Mouse (Mus musculus): ENCODE measurements around the gene Fmo3. TPM values are rescaled to one million over a fixed set of nuclear protein-coding genes. Genes with fewer than 3 reads are reported as not detected.

The Fmo3 gene
- polyA plus RNA-seq, 1 experiment from 2014 or later = not detected

DNA sequence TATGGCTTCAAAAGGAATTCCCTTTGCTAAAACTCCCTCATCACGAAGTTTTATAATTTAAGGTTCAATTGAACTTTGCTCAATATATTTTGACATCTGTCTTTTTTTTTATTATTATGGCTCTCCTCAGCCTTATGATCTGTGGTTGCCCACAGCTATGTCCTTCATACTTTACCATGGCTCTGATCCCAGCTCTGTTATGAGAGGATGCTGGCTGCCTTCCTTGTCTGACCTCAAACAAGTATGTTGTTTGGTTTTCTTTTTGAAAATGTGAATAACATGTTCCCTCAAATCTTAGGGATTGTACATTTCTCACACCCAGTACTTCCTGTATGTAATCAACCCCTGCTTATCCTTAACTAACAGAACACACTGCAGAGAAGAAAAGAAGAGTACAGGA lies 26.9 kb downstream of the Fmo3 start:
- Histone ChIP-seq H3K27me3 (ENCODE audit: control insufficient read depth, insufficient read depth, low read depth, low read length) (no peaks in the 10 kb centered on the region), H3K27ac (ENCODE audit: low read length) (no peak overlapping the region), H3K36me3 (ENCODE audit: control insufficient read depth, insufficient read depth, low read length) (no peaks in the 10 kb centered on the region), H3K9ac (ENCODE audit: low read length) (no peak overlapping the region), H3K4me1 (replicated peaks; ENCODE audit: control insufficient read depth, insufficient read depth, low read length) (no peaks in the 10 kb centered on the region), H3K4me2 (ENCODE audit: low read depth, low read length) (no peak overlapping the region), H3K4me3 (ENCODE audit: low read length) (no peak overlapping the region), H3K9me3 (ENCODE audit: control insufficient read depth, low read length) (no peaks in the 10 kb centered on the region)
- no peak for ATAC-seq (ENCODE audit: low read depth)
- WGBS = 73% methylated on average over 1 of the region's 1 CpGs

DNA sequence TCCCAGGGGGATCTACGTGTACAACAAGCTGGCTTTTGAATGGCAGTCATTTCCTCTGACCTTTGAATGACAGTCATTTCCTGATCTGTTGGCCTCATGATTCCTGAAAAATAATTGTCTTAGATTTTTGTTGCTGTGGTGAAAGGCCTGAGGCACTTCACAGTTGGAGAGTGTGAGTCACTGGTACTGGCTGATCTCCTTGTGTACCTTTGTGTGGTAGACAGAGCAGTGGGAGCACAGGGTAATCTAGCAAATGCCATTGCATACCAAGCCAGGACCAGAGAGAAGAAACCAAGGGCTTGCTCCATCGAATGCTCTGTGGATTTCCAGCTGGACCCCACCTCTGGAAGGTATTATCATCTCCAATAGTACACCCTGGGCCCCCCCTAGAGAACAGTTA lies 31.2 kb downstream of the Fmo3 start:
- no peak overlapping the region for H3K4me3 ChIP-seq (ENCODE audit: low read length)
- H3K4me1 ChIP-seq (replicated peaks; ENCODE audit: control insufficient read depth, insufficient read depth, low read length) = no peaks in the 10 kb centered on the region
- no peak overlapping the region for H3K4me2 ChIP-seq (ENCODE audit: low read depth, low read length)
- H3K36me3 ChIP-seq (ENCODE audit: control insufficient read depth, insufficient read depth, low read length) = no peaks in the 10 kb centered on the region
- no peak overlapping the region for H3K9ac ChIP-seq (ENCODE audit: low read length)
- no peaks in the 10 kb centered on the region for H3K9me3 ChIP-seq (ENCODE audit: control insufficient read depth, low read length)
- H3K27ac ChIP-seq (ENCODE audit: low read length) = no peak overlapping the region
- ATAC-seq (ENCODE audit: low read depth) = no peak
- no peaks in the 10 kb centered on the region for H3K27me3 ChIP-seq (ENCODE audit: control insufficient read depth, insufficient read depth, low read depth, low read length)
- WGBS = 53% methylated on average over 2 of the region's 2 CpGs

DNA sequence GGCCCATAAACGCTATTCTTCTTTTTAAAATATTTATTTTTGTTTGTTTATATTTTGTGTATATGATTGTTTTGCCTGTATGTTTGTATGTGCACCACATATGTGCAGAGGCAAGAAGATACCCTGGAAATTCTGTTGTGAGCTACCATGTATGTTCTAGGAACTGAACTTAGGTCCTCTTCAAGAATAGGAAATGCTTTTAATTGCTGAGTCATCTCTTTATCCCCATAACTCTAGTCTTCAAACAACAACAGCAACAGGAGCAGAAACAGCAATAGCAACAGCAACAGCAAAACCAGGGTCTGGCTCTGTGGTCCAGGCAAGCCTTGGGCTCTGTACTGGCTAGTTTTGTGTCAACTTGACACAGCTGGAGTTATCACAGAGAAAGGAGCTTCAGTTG lies 34.6 kb downstream of the Fmo3 start:
- Histone ChIP-seq H3K27ac (ENCODE audit: low read length) (no peak overlapping the region), H3K9ac (ENCODE audit: low read length) (no peak overlapping the region), H3K36me3 (ENCODE audit: control insufficient read depth, insufficient read depth, low read length) (no peaks in the 10 kb centered on the region), H3K27me3 (ENCODE audit: control insufficient read depth, insufficient read depth, low read depth, low read length) (no peaks in the 10 kb centered on the region), H3K4me1 (replicated peaks; ENCODE audit: control insufficient read depth, insufficient read depth, low read length) (no peaks in the 10 kb centered on the region), H3K4me3 (ENCODE audit: low read length) (no peak overlapping the region), H3K9me3 (ENCODE audit: control insufficient read depth, low read length) (no peaks in the 10 kb centered on the region), H3K4me2 (ENCODE audit: low read depth, low read length) (no peak overlapping the region)
- WGBS = 80% methylated on average over 1 of the region's 1 CpGs
- ATAC-seq (ENCODE audit: low read depth) = no peak

DNA sequence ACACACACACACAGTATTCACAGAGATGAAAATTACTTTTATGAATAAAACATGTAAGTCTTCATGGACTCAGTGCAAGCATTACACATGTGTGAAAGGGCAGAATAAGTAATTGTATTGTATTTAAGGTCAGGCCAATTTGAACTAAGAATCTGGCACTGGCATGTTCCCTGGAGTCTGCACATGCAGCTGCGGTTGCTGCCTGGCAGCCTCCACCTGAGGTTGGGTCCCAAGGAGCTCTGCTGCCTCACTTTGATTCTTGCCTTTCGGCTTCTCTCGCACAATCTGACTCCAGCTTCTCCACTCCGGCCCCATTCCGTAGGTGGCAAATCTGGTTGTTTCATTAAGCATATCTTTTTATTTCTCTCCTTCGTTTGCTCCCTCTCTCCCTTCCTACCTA lies 36.4 kb downstream of the Fmo3 start:
- no peaks in the 10 kb centered on the region for H3K36me3 ChIP-seq (ENCODE audit: control insufficient read depth, insufficient read depth, low read length)
- WGBS = 83% methylated on average over 6 of the region's 6 CpGs
- H3K9ac ChIP-seq (ENCODE audit: low read length) = no peak overlapping the region
- no peaks in the 10 kb centered on the region for H3K27me3 ChIP-seq (ENCODE audit: control insufficient read depth, insufficient read depth, low read depth, low read length)
- H3K27ac ChIP-seq (ENCODE audit: low read length) = no peak overlapping the region
- ATAC-seq (ENCODE audit: low read depth) = no peak
- H3K4me3 ChIP-seq (ENCODE audit: low read length) = no peak overlapping the region
- H3K9me3 ChIP-seq (ENCODE audit: control insufficient read depth, low read length) = no peaks in the 10 kb centered on the region
- no peaks in the 10 kb centered on the region for H3K4me1 ChIP-seq (replicated peaks; ENCODE audit: control insufficient read depth, insufficient read depth, low read length)
- H3K4me2 ChIP-seq (ENCODE audit: low read depth, low read length) = no peak overlapping the region

DNA sequence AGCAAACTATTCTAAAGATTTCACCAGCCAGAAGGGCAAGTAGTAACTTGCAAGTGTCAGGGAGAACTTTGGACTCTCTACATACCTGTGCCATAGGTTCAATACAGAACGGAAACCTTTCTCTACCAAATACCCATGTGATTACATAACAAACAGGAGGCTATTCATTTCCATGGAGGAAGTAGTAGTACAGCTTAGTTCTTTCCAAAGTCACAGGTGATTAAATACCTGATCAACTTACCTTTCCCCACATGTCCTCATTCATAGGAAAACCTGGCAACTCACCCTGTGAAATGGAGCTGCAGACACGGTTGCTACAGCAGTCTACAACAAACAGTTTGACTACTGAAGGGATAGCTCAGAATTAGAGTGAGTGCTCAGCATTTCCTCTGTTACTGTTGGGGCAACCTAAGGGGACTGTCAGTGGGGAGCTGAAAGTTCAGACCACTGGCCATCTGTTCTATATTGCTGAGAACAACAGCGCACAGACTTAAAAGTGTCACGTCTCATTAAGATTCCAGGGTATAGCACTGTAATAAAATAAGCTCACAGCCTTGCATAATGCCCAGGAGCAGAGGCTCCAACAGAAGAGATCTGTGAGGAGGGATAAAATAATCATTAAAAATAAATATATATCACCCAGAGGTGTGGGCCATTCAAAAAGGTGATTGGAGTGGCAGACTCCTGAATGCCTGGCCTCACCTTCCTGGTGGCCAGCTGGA lies 37.3 kb downstream of the Fmo3 start:
- 77% methylated on average over 4 of the region's 4 CpGs for WGBS
- Histone ChIP-seq H3K27ac (ENCODE audit: low read length) (no peak overlapping the region), H3K4me3 (ENCODE audit: low read length) (no peak overlapping the region), H3K9me3 (ENCODE audit: control insufficient read depth, low read length) (no peaks in the 10 kb centered on the region), H3K27me3 (ENCODE audit: control insufficient read depth, insufficient read depth, low read depth, low read length) (no peaks in the 10 kb centered on the region), H3K4me2 (ENCODE audit: low read depth, low read length) (no peak overlapping the region), H3K36me3 (ENCODE audit: control insufficient read depth, insufficient read depth, low read length) (no peaks in the 10 kb centered on the region), H3K9ac (ENCODE audit: low read length) (no peak overlapping the region), H3K4me1 (replicated peaks; ENCODE audit: control insufficient read depth, insufficient read depth, low read length) (no peaks in the 10 kb centered on the region)
- ATAC-seq (ENCODE audit: low read depth) = no peak

DNA sequence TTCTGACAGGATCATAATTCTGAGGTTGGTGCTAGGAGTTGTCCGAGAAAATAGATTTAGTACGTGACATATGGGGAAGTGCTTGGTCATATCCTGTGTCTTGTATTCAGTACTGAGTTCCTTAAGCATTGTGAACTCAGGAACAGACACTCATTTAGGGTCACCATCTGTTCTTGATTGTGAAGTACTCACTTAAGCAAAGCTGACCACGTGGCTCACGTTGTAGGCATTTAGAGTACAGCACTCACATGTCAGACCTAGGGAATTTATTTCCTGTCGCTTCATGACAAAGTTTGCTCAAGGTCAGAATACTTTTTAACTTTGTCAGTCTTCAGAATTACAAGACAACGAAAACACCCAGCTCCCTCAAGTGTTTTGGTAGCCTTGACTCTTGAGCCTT lies 40.6 kb downstream of the Fmo3 start:
- WGBS = 39% methylated on average over 6 of the region's 6 CpGs
- H3K4me1 ChIP-seq (replicated peaks; ENCODE audit: control insufficient read depth, insufficient read depth, low read length) = no peaks in the 10 kb centered on the region
- H3K27ac ChIP-seq (ENCODE audit: low read length) = no peak overlapping the region
- ATAC-seq (ENCODE audit: low read depth) = 0 out of 2 replicates have a peak, but pooled peaks have one; percentile 37
- H3K36me3 ChIP-seq (ENCODE audit: control insufficient read depth, insufficient read depth, low read length) = no peaks in the 10 kb centered on the region
- no peak overlapping the region for H3K4me3 ChIP-seq (ENCODE audit: low read length)
- no peaks in the 10 kb centered on the region for H3K27me3 ChIP-seq (ENCODE audit: control insufficient read depth, insufficient read depth, low read depth, low read length)
- H3K9ac ChIP-seq (ENCODE audit: low read length) = no peak overlapping the region
- no peak overlapping the region for H3K4me2 ChIP-seq (ENCODE audit: low read depth, low read length)
- no peaks in the 10 kb centered on the region for H3K9me3 ChIP-seq (ENCODE audit: control insufficient read depth, low read length)

DNA sequence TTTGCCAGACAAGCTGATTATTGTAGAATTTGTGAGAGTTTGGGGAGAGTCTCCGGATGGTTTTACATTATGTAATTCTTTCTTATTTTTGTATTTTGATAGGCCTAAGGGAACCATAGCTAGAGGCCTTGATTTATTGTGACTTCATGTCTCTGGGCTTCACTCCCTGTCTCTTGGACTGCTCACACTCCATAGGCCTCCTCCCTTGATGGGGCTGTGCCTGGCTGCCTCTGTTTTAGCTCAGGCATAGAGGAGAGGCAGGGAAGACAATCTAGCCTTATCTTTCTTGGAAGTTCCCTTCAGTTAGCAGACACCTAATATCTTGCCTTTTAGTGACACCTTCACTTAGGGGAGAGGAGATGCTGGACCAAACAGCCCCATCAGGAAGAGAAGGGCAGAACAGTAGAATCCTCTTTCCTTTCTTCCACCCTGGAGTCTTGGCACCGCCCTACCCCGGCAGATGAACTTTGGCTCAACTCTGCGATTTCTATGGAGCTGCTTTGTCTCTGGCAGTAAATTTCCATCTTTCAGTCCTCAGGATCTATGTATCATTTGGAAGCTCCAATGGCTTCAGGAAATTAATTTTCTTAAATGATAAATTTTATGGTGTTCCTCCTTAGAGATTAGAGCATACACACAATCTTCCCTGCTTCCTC lies 45.5 kb downstream of the Fmo3 start:
- peak; percentile 91 for ATAC-seq (ENCODE audit: low read depth)
- 52% methylated on average over 4 of the region's 4 CpGs for WGBS
- peak overlapping the region; percentile 73 for H3K27ac ChIP-seq (ENCODE audit: low read length)

DNA sequence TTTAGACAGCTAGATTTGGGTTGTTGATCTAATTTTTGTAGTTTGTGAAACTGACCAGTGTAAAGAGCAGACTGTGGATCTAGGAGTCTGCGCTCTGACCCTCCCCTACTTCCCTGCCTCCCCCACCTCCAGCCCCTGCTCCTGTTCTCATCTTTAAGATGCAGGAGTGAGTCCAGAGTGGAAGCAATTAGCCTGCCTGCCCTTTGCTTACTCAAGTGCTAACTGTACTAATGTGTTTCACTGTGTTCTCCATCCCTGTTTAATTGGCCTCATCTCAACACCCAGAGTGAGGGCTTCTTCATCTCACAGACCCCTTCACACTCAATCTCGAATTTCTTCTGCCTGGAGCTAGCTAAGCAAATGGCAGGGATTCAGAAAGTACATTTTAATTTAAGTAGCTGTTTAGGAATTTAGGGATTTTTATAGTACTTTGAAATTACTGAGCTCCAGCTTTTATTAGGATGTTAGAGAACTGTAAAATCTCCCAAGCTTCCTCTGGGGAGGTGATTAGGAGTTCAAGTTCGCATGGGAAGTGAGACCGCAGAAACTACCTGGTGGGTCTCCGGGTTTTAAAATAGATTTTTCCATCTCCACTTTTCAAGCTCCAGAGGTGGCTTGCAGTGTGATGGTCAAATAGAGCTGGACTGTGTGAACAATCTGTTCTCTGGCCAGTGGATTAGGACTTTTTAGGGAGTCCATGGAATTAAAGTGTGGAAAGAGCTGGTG lies 46.2 kb downstream of the Fmo3 start:
- Histone ChIP-seq H3K36me3 (ENCODE audit: control insufficient read depth, insufficient read depth, low read length) (no peaks in the 10 kb centered on the region), H3K4me3 (ENCODE audit: low read length) (no peak overlapping the region), H3K4me2 (ENCODE audit: low read depth, low read length) (no peak overlapping the region), H3K9ac (ENCODE audit: low read length) (no peak overlapping the region), H3K27ac (ENCODE audit: low read length) (peak overlapping the region; percentile 73), H3K27me3 (ENCODE audit: control insufficient read depth, insufficient read depth, low read depth, low read length) (no peaks in the 10 kb centered on the region), H3K9me3 (ENCODE audit: control insufficient read depth, low read length) (no peaks in the 10 kb centered on the region), H3K4me1 (replicated peaks; ENCODE audit: control insufficient read depth, insufficient read depth, low read length) (no peaks in the 10 kb centered on the region)
- ATAC-seq (ENCODE audit: low read depth) = no peak
- WGBS = 68% methylated on average over 5 of the region's 5 CpGs

More for the DNA sequence above, 45.5 kb downstream of the Fmo3 start:
- no peaks in the 10 kb centered on the region for H3K4me1 ChIP-seq (replicated peaks; ENCODE audit: control insufficient read depth, insufficient read depth, low read length)
- no peaks in the 10 kb centered on the region for H3K27me3 ChIP-seq (ENCODE audit: control insufficient read depth, insufficient read depth, low read depth, low read length)
- no peak overlapping the region for H3K4me3 ChIP-seq (ENCODE audit: low read length)
- H3K36me3 ChIP-seq (ENCODE audit: control insufficient read depth, insufficient read depth, low read length) = no peaks in the 10 kb centered on the region
- H3K9ac ChIP-seq (ENCODE audit: low read length) = no peak overlapping the region
- H3K4me2 ChIP-seq (ENCODE audit: low read depth, low read length) = no peak overlapping the region
- H3K9me3 ChIP-seq (ENCODE audit: control insufficient read depth, low read length) = no peaks in the 10 kb centered on the region

DNA sequence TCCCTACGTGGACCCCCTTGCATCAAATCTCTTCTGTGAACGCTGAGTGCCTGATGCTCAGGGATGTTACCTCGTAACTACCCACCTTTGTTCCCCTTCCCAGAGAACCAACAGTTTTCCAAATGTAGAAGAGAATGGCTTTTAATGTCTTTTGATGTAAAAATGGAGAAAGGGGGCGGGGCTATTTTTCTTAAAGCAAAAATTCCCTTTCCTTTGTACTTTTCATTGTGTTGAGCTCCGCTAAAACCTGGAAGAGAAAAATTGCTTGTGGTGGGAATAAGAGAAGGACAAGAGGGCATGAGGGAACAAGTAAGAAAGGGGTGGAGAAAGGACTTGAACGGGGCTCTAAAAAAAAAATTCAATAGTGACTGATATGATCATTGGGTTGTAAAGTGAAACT lies 46.9 kb downstream of the Fmo3 start, which contains the start of gene Fmo6:
Gene Fmo6 (minus strand): TSS at position 101 of the 400 bp plus-strand sequence.
- Histone ChIP-seq H3K4me3 (ENCODE audit: low read length) (no peak within 1 kb of the TSS), H3K9ac (ENCODE audit: low read length) (no peak within 1 kb of the TSS), H3K4me2 (ENCODE audit: low read depth, low read length) (no peak within 1 kb of the TSS), H3K27ac (ENCODE audit: low read length) (peak within 1 kb of the TSS; percentile 73), H3K36me3 (ENCODE audit: control insufficient read depth, insufficient read depth, low read length) (no peaks in the 10 kb centered on the region), H3K4me1 (replicated peaks; ENCODE audit: control insufficient read depth, insufficient read depth, low read length) (no peaks in the 10 kb centered on the region), H3K27me3 (ENCODE audit: control insufficient read depth, insufficient read depth, low read depth, low read length) (no peaks in the 10 kb centered on the region), H3K9me3 (ENCODE audit: control insufficient read depth, low read length) (no peaks in the 10 kb centered on the region)
- no peak for ATAC-seq (ENCODE audit: low read depth)
- WGBS = 82% methylated on average over 6 of the region's 6 CpGs
